Mouse (Mus musculus): ENCODE data around the gene Cort.
"Not testable (repeated sequence)": the region's sequence is repeated elsewhere in the genome, so short reads cannot be mapped to it uniquely, and the experiment has no call there.

The Cort gene

GRCm38 (mm10) chr4:149145151-149145550 is 18.6 kb upstream of the Cort start:
- no peak for DNase-seq

GRCm38 (mm10) chr4:149144459-149144858 is 17.9 kb upstream of the Cort start:
- peak; percentile 49 to 74 for DNase-seq

GRCm38 (mm10) chr4:149143594-149143993 is 17.0 kb upstream of the Cort start:
- no peak for DNase-seq

GRCm38 (mm10) chr4:149138515-149138914 is 12.0 kb upstream of the Cort start:
- no peak for DNase-seq

- DNase-seq: peak; percentile 77 to 93
Observed at GRCm38 (mm10) chr4:149136982-149137770, 10.6 kb upstream of the Cort start, which contains the start of gene Cenps. Gene Cenps, minus strand, starts transcription at chr4:149137629.

- no peak for DNase-seq
Observed at GRCm38 (mm10) chr4:149136116-149136850, 9.7 kb upstream of the Cort start.

GRCm38 (mm10) chr4:149133395-149133794 is 6.8 kb upstream of the Cort start:
- no peak for DNase-seq

GRCm38 (mm10) chr4:149131789-149132565 is 5.4 kb upstream of the Cort start:
- peak; percentile 56 to 69 for DNase-seq

GRCm38 (mm10) chr4:149131021-149131752 is 4.6 kb upstream of the Cort start:
- no peak for DNase-seq

- no peak for DNase-seq
Observed at GRCm38 (mm10) chr4:149128467-149128866, 1.9 kb upstream of the Cort start.

GRCm38 (mm10) chr4:149126115-149126509 is 451 bp downstream of the Cort start:
- no peak for DNase-seq

- DNase-seq: no peak
Observed at GRCm38 (mm10) chr4:149125341-149126114, 1.0 kb downstream of the Cort start.

GRCm38 (mm10) chr4:149123432-149123831 is 3.1 kb downstream of the Cort start:
- DNase-seq: no peak

GRCm38 (mm10) chr4:149119978-149120562 is 6.5 kb downstream of the Cort start:
- DNase-seq: not testable (repeated sequence)

GRCm38 (mm10) chr4:149103875-149104561 is 22.5 kb downstream of the Cort start, which contains the start of gene Dffa:
Gene Dffa, plus strand, starts transcription at chr4:149104146.
- peak; percentile 82 to 92 for DNase-seq

GRCm38 (mm10) chr4:149101456-149101855 is 25.1 kb downstream of the Cort start:
- DNase-seq: no peak

- not testable (repeated sequence) for DNase-seq
Observed at GRCm38 (mm10) chr4:149100449-149100848, 26.1 kb downstream of the Cort start.

- DNase-seq: peak; percentile 74 to 86
Observed at GRCm38 (mm10) chr4:149099369-149100017, 27.1 kb downstream of the Cort start, which contains the start of gene Pex14. Gene Pex14, minus strand, starts transcription at chr4:149099876.

GRCm38 (mm10) chr4:149098571-149098970 is 28.0 kb downstream of the Cort start:
- no peak for DNase-seq

GRCm38 (mm10) chr4:149097956-149098355 is 28.6 kb downstream of the Cort start:
- no peak for DNase-seq
